Mouse (Mus musculus): ENCODE data around the gene Olfr622.

Olfr622 gene

DNA sequence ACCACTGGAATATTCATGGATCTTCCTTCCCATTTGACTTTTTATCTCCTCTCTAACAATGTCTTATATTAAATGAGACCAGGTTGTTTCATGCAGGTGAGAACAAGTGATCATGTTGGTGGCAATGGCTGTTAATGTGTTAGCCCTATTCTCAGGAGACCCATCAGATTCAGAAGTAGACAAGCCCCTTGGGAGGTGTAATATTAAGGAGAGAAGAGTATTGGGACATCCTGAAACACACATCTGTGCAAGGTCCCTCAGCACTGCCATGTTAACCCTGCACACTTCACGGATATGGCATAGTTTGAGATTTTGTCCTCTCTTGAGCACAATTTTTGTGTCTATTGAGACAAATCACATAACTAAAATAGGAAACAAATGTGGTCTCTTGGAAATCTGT lies at the start of gene Olfr622:
Gene Olfr622 (minus strand): TSS at position 101 of the 400 bp plus-strand sequence.
- DNase-seq (ENCODE audit: low read depth, low spot score) = no peak

GRCm38 (mm10) chr7:103682420-103682819 lies 39.9 kb upstream of the Olfr622 start, which contains the start of gene Olfr625-ps1:
Gene Olfr625-ps1 (plus strand): TSS chr7:103682720.
- DNase-seq (ENCODE audit: low read depth, low spot score) = no peak

- DNase-seq (ENCODE audit: low read depth, low spot score) = no peak
Observed at GRCm38 (mm10) chr7:103671091-103671490, 28.6 kb upstream of the Olfr622 start, which contains the start of gene Olfr624. Gene Olfr624 (minus strand): TSS chr7:103671191.

DNA sequence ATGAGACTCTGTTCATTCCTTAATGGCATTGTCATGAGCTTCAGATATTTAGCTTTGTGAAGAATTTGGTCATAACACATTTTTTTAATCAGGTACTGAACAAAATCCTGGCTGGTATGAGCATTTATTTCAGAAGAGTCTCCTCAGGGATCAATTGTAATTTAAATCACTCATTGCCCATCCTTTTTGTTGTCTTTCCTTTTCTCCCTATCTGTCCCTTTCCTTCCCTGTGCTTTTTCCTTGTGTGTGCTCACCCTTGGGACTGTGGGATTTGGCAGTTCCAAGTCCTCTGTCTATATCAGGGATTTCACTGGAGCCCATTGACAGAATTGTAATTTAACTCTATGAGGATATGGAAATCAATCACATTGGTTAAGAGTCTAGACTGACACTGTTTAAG lies 21.1 kb upstream of the Olfr622 start, which contains the start of gene Olfr623:
Gene Olfr623 (minus strand): TSS at position 101 of the 400 bp plus-strand sequence.
- DNase-seq (ENCODE audit: low read depth, low spot score) = no peak

GRCm38 (mm10) chr7:103644070-103644469 lies 1.6 kb upstream of the Olfr622 start:
- no peak for DNase-seq (ENCODE audit: low read depth, low spot score)

DNA sequence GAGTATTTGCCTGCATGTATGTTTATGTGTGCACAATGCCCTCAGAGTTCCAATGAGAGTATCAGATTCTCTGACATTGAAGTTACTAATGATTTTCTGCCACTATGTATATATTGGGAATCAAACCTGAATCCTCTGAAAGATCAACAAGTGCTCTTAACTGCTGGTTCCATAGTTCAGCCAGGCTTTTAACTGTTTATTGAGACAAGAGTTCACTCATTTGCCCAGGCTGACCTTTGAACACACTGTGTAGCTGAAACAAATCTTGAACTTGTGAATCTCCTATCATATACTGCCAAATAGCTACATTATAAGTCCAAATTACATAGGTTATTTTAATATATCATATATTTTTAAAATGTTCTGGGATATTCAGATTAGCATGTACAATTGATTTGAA lies 5.7 kb downstream of the Olfr622 start:
- no peak for DNase-seq (ENCODE audit: low read depth, low spot score)

DNA sequence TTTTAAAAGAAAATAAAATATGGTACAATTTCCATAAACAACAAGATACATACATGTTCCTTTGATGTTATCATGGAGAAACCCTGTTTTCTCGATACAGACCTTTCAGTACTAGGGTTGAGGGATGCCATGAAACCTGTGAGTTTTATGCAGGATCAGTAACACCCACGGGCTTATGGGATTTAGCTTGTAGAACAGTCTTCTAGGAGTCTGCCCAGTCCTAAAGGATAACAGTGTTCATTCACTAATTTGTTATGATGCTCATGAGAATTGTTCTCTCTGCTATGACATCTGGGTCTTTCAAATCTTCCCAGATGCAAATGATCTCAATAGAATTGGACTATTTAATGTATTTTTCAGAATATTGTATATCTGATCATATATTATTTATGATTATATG lies 30.1 kb downstream of the Olfr622 start, which contains the start of gene Olfr620:
Gene Olfr620 (minus strand): TSS at position 101 of the 400 bp plus-strand sequence.
- DNase-seq (ENCODE audit: low read depth, low spot score) = no peak

DNA sequence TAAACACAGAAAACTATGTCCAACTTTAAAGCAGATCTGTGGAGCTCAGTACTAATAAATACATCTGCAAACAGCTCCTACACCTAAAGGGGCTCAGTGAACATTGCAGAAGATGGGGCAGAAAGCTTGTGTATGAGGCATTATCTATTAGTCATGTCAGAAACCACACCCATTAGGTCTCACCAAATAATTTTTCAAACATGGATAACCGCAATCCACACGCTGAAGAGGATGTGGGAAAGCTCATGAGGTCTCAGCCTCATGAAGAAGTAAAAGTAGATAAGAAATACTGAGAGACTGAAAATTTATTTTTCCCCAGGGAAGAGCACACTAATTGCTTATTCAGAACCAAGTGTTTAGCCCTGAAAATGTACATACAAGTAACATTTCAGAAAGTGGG lies 35.1 kb downstream of the Olfr622 start:
- no peak for DNase-seq (ENCODE audit: low read depth, low spot score)

DNA sequence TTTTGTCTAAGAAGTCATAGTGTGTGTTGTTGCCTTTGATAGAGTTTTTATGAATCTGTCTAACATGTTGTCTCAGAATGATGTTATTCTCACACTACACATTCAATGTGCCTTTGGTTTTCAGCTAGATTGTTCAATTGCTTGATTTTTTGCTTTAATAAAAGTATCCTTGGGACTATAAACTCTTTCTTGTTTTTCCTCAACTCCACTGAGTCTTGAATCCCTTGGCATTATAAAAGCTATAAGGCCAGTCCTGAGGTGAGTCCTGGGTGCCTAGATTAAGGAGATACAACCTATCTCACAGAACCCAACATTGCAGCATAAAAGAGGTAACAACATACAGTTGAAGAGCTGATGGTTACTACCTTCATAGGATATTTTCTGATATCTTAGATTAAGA lies 42.2 kb downstream of the Olfr622 start, which contains the start of gene Olfr619:
Gene Olfr619 (plus strand): TSS at position 301 of the 400 bp plus-strand sequence.
- no peak for DNase-seq (ENCODE audit: low read depth, low spot score)

- no peak for DNase-seq (ENCODE audit: low read depth, low spot score)
Observed at GRCm38 (mm10) chr7:103589803-103590202, 52.7 kb downstream of the Olfr622 start, which contains the start of gene Olfr618. Gene Olfr618 (plus strand): TSS chr7:103590103.
